Mouse (Mus musculus) kidney, embryonic 16.5 days (tissue): ENCODE data around the gene Rnf123. TPM values are rescaled to one million over a fixed set of nuclear protein-coding genes. Genes with fewer than 3 reads are reported as not detected.

ENCODE experiments used
- ATAC-seq: fragments of 200-750 bp; cut with Nextera tagmentation; 2 replicates; pipeline ENCODE4 v1.8.0; 2017; ENCODE audit warnings: moderate TSS enrichment; ENCODE audit not compliant: low FRiP score, low TSS enrichment
- H3K27ac ChIP-seq: fragments of 300-500 bp; sonication (generic); 2 replicates; pipeline ENCODE4 v1.5.1; 2014; ENCODE audit warnings: low read length
- H3K27me3 ChIP-seq: fragments of 300-500 bp; sonication (generic); 2 replicates; pipeline ENCODE4 v1.6.1; 2014; ENCODE audit warnings: low read length, control low read depth, mixed read lengths; ENCODE audit not compliant: insufficient read depth
- H3K36me3 ChIP-seq: fragments of 300-500 bp; sonication (generic); 2 replicates; pipeline ENCODE4 v1.6.1; 2014; ENCODE audit warnings: low read length, control low read depth, mixed read lengths; ENCODE audit not compliant: insufficient read depth
- H3K4me1 ChIP-seq: fragments of 300-500 bp; sonication (generic); 2 replicates; pipeline ENCODE4 v1.6.1; 2014; ENCODE audit warnings: low read length, control low read depth, mixed read lengths; ENCODE audit not compliant: insufficient read depth
- H3K4me2 ChIP-seq: fragments of 300-500 bp; sonication (generic); replicated peaks from 2 replicates; pipeline ENCODE4 v1.6.1; 2014; ENCODE audit warnings: low read depth, low read length
- H3K4me3 ChIP-seq: fragments of 300-500 bp; sonication (generic); 2 replicates; pipeline ENCODE4 v1.5.1; 2014; ENCODE audit warnings: mild to moderate bottlenecking, low read length
- H3K9ac ChIP-seq: fragments of 300-500 bp; sonication (generic); replicated peaks from 2 replicates; pipeline ENCODE4 v1.6.1; 2014; ENCODE audit warnings: low read length
- H3K9me3 ChIP-seq: fragments of 300-500 bp; sonication (generic); 2 replicates; pipeline ENCODE4 v1.6.1; 2016; ENCODE audit warnings: low read length, control low read depth
- WGBS: fragments of 180-500 bp; shearing (Covaris S2); extraction: QIAGEN DNeasy Blood & Tissue Kit; methylation state at CpG from one replicate; pipeline ENCODE4 v1.1.7; 2014; 5-methylcytosine and 5-hydroxymethylcytosine counted together
- polyA plus RNA-seq: library from polyadenylated mRNA; unstranded; fragments of >200 nt; fragmentation: Nextera tagmentation; extraction: Ambion mirVana; gene quantifications from 2 replicates; pipeline ENCODE4 v1.2.1, GENCODE M21; 2015

Gene Rnf123
- polyA plus RNA-seq, 1 experiment from 2014 or later = 37.2 TPM

DNA sequence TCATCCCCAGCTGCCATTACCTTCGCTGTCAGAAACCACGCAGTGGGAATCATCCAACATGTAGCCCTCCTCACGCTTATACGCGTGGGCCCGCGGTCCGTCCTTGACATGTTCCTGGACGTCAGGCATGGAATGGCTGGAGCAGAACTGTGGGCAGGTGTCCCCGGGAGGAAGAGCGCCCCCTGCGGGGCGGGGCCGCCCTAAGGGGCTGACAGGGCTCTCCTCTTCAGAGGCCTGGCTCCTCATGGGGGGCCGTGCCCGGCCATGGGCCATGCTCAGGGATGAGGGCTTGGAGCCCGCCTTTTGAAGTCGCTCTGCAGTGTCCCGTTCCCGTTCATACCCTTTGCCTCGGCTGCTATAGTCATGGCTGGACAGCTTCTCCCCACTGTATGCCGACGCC, 22.9 kb upstream of the Rnf123 start:
- H3K4me2 ChIP-seq = no peak overlapping the region
- no peak overlapping the region for H3K9ac ChIP-seq
- H3K9me3 ChIP-seq = no peaks in the 10 kb centered on the region
- H3K4me1 ChIP-seq = peaks cover 37% of the 10 kb centered on the region
- no peaks in the 10 kb centered on the region for H3K27me3 ChIP-seq
- ATAC-seq = no peak
- peak overlapping the region; percentile 75; the same call in 1 of the 2 replicates for H3K27ac ChIP-seq
- no peak overlapping the region for H3K4me3 ChIP-seq
- no peaks in the 10 kb centered on the region for H3K36me3 ChIP-seq
- WGBS = 90% methylated on average over 23 of the region's 23 CpGs

DNA sequence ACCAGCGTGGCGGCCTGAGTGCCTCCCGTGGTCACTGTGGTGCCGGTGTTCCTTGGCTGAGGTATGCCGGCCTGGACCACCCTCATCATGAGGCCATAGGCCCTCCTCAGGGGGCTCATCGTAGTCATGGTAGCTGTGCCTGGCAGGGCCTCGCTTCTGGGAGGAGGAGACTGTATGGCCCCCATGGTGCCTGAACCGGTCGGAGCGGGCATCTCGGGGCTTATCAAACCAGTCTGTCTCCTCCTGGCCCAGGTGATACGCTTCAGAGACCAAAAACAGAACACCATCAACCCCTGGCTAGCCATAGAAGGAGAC, 22.4 kb upstream of the Rnf123 start:
- Histone ChIP-seq H3K9ac (peak overlapping the region; percentile 49; the same call in 1 of the 2 replicates), H3K27me3 (no peaks in the 10 kb centered on the region)

DNA sequence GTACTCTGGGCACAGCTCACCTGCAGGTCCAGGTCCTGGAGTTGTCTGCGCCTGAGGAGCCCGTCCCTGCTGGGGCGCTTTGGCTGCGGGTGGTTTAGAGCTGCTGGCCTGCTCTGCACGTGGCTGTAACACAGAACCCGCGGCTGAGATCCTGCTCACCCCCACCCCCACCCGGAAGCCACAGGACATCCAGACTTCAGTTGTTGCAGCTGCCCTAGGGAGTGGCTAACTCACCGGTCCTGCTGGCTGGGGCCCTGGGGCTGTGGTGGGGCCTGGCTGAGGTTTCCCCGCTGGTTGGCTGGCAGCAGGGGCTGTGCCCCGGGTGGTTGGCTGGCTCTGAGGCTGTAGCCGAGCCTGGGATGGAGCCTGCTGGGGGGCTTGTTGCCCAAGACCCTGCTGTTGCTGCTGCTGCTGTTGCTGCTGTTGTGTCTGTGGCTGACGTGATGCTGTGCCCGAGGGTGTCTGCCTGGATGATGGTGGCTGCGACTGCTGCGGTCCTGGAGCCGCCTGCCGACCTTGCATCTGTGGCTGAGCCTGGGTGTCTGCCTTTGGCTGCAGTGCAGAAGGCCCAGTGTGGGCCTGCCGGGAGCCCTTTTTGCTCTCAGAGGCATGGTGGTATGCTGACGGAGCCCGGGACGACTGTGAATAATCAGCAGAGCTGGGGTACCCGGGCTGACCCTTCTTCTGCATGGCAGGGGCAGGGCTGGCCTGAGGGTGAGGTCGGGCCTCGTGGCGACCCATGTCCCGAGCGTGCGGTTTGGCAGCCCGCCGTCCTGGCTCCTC, 21.8 kb upstream of the Rnf123 start:
- no peaks in the 10 kb centered on the region for H3K36me3 ChIP-seq
- H3K9me3 ChIP-seq = no peaks in the 10 kb centered on the region
- H3K27me3 ChIP-seq = no peaks in the 10 kb centered on the region
- H3K4me1 ChIP-seq = peaks cover 26% of the 10 kb centered on the region
- H3K9ac ChIP-seq = peak overlapping the region; percentile 49
- H3K4me2 ChIP-seq = peak overlapping the region; percentile 1
- H3K4me3 ChIP-seq = no peak overlapping the region; the same call in 1 of the 2 replicates
- ATAC-seq = peak; percentile 62
- H3K27ac ChIP-seq = peak overlapping the region; percentile 75
- 43% methylated on average over 31 of the region's 31 CpGs for WGBS

More for the DNA sequence above, 22.4 kb upstream of the Rnf123 start:
- peak; percentile 36; the same call in 1 of the 2 replicates for ATAC-seq
- no peak overlapping the region for H3K4me3 ChIP-seq
- 81% methylated on average over 12 of the region's 12 CpGs for WGBS
- H3K36me3 ChIP-seq = no peaks in the 10 kb centered on the region
- H3K9me3 ChIP-seq = no peaks in the 10 kb centered on the region
- peak overlapping the region; percentile 75 for H3K27ac ChIP-seq
- H3K4me1 ChIP-seq = peaks cover 31% of the 10 kb centered on the region
- no peak overlapping the region for H3K4me2 ChIP-seq

DNA sequence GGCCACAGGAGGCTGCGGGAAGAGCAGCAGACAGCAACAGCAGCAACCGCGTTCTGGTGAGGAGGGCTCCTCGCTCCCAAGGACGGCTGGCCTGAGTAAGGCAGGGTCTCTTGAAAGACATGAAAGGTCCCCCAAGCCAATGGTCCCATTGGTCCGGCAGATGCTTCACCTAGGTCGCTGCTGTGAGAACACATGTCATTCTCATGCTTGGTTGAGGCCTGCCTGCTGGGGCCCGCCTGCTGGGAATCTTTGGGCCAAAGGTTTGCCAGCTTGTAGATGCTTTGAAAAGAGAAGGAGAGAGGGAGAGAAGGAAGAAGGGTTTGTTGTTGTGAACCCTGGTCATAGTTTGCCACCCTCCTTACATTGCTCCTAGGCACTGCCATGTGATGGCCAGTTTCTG, 16.5 kb upstream of the Rnf123 start:
- H3K4me1 ChIP-seq = peaks cover 14% of the 10 kb centered on the region; the same call in 1 of the 2 replicates
- 82% methylated on average over 8 of the region's 8 CpGs for WGBS
- H3K9me3 ChIP-seq = no peaks in the 10 kb centered on the region
- no peak overlapping the region for H3K27ac ChIP-seq
- H3K27me3 ChIP-seq = no peaks in the 10 kb centered on the region
- H3K36me3 ChIP-seq = no peaks in the 10 kb centered on the region
- H3K9ac ChIP-seq = no peak overlapping the region
- no peak overlapping the region for H3K4me3 ChIP-seq
- no peak for ATAC-seq
- H3K4me2 ChIP-seq = no peak overlapping the region

DNA sequence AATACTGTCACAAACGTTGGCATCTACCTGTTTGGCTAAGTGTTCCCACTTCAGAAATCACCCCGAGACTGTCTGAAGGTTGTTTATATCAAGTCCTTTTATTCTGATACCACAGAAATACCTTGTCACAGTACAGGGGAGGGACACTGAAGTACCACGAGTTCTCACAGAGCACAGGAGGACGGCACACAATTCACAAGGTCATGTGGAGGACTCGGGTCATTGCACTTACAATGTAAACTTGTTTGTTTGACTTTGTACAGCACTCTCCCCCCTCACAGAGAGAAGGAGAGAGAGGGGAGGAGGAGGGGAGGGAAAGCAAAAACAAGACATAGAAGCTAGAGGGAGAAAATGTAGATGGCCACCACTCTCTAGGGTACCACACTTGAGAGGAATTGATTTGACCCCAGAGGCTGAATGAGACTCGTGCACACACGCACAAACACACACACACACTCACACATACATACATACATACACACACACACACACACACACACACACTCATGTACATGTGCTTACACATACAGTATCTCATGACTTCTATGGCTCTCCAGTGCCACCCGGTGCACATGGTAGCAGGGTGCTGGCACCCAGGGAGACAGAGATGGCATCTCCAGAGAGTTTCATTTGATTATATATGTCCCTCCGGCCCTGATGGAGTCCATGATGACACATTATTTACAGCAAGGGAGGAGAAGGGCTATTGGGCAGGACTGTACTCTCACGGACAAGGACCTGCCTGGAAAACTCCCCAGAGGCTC, 13.0 kb upstream of the Rnf123 start:
- H3K9ac ChIP-seq = no peak overlapping the region
- no peaks in the 10 kb centered on the region for H3K9me3 ChIP-seq
- no peak overlapping the region for H3K4me2 ChIP-seq
- 53% methylated on average over 10 of the region's 10 CpGs for WGBS
- peaks cover 16% of the 10 kb centered on the region for H3K36me3 ChIP-seq
- H3K27ac ChIP-seq = 0 out of 2 replicates have a peak overlapping the region, but pooled peaks have one; percentile 29
- H3K27me3 ChIP-seq = no peaks in the 10 kb centered on the region
- no peak overlapping the region for H3K4me3 ChIP-seq
- peaks cover 20% of the 10 kb centered on the region for H3K4me1 ChIP-seq
- ATAC-seq = no peak

DNA sequence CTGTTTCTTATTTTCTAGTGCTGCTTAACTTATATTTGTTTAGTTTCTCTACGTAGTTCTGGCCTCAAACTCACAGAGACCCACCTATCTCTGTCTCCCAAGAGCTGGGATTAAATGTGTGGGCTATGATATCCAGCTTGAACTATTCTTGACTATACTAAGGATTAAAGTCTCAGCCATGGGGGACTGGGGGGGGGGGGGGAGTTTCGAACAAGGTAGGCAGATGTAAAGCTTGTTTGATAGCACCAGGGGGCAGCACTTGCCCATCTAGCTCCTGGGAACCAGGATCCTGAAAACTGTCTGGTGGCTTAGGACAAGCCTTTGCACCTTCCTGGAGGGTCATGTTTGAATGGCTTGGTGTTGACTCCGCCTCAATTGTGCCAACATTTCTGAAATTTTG, 12.4 kb upstream of the Rnf123 start:
- Histone ChIP-seq H3K4me3 (peak overlapping the region; percentile 71), H3K27ac (0 out of 2 replicates have a peak overlapping the region, but pooled peaks have one; percentile 29), H3K9ac (peak overlapping the region; percentile 81; the same call in 1 of the 2 replicates), H3K4me1 (peaks cover 20% of the 10 kb centered on the region), H3K4me2 (peak overlapping the region; percentile 79), H3K36me3 (peaks cover 21% of the 10 kb centered on the region), H3K27me3 (no peaks in the 10 kb centered on the region), H3K9me3 (no peaks in the 10 kb centered on the region)
- ATAC-seq = no peak
- WGBS = 6% methylated on average over 3 of the region's 3 CpGs

DNA sequence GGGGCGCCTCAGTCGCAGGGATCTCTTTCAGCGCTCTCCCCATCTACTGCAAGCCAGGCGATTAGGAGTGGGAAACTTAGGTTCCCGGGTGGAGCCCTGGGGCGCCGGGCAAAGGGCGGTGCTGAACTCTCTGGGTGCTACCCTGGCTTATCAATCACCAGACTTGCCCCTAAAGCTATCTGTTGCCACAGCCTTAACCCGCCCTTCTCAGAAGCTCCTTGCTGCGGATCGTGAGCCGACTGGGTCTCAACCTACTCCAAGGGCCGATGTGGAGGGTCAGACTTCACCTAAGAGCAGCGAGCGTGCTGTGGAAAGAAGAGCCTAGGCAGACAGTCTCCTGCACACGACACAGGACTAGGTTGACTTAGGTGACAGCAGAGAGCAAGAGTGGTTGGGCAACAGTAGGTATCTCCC, 11.9 kb upstream of the Rnf123 start:
- Histone ChIP-seq H3K27me3 (no peaks in the 10 kb centered on the region), H3K4me2 (peak overlapping the region; percentile 79), H3K9me3 (no peaks in the 10 kb centered on the region), H3K9ac (peak overlapping the region; percentile 81), H3K4me3 (peak overlapping the region; percentile 71), H3K4me1 (peaks cover 20% of the 10 kb centered on the region), H3K36me3 (peaks cover 21% of the 10 kb centered on the region), H3K27ac (peak overlapping the region; percentile 43; the same call in 1 of the 2 replicates)
- WGBS = 0% methylated on average over 16 of the region's 16 CpGs
- ATAC-seq = peak; percentile 23

DNA sequence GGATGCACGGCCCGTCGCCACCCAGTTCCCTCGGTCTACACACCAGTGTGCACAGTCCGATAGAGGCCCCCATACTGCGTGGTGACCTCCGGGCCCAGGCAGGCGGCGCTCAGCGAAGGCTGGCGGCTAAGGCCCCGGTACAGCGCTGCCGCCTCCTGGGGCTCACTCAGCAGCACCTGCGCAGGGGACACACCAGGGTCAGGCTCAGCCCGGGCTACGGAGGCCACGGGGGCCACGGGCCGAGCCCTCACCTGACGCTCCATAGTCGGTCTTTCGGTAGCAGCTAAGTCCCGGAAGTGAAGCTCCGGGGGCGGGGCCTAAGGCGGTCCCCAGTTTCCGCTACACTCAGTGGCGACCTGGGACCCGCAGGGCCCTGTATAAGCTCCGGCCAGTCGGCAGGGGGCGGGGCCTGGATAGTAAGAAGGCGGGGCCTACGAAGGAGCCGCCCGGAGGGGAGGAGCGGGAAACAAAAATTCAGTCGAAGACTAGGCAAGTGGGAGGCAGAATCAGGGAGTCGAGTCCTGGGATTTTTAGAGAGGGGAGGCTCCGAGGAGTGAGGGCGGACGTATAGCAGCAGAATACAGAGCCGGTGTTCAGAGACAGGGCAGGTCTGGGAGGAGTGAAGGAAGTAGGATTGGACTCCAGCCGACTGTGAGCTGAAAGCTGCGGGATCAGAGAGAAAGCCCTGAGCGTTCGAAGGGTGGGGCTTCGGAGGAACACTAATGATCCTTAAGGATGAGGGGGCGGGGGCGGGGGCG, 11.2 kb upstream of the Rnf123 start, which contains the start of gene Apeh:
Gene Apeh, minus strand, starts transcription at position 423 of the 758 bp plus-strand sequence.
- peak within 1 kb of the TSS; percentile 81 for H3K9ac ChIP-seq
- H3K4me3 ChIP-seq = peak within 1 kb of the TSS; percentile 71
- peak; percentile 96 for ATAC-seq
- no peaks in the 10 kb centered on the region for H3K9me3 ChIP-seq
- H3K4me1 ChIP-seq = peaks cover 20% of the 10 kb centered on the region
- H3K27ac ChIP-seq = peak within 1 kb of the TSS; percentile 43; the same call in 1 of the 2 replicates
- under 1% methylated on average over 52 of the region's 52 CpGs for WGBS
- peaks cover 27% of the 10 kb centered on the region for H3K36me3 ChIP-seq
- peak within 1 kb of the TSS; percentile 79 for H3K4me2 ChIP-seq
- no peaks in the 10 kb centered on the region for H3K27me3 ChIP-seq

DNA sequence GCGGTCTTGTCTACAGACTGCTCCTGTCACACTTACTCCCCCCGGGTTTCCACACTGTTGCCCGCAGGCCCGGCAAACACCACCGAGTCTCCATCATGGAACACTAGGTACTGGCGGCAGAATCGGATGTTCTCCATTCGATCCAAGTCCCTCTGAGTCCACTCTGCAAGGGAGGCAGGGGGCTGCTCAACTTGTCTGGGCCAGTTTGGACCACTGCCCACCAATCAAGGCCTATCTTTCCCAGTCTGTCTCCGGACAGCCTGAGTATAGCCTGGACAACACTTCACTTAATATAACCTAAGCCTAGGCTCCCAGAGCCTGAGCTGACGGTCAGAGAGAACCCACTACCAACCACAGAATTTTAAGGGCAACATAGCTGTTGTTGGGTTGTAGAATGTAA, 10.4 kb upstream of the Rnf123 start:
- Histone ChIP-seq H3K27me3 (no peaks in the 10 kb centered on the region), H3K4me3 (peak overlapping the region; percentile 71), H3K4me1 (peaks cover 20% of the 10 kb centered on the region), H3K36me3 (peaks cover 33% of the 10 kb centered on the region), H3K9me3 (no peaks in the 10 kb centered on the region), H3K4me2 (peak overlapping the region; percentile 79), H3K27ac (peak overlapping the region; percentile 43; the same call in 1 of the 2 replicates), H3K9ac (peak overlapping the region; percentile 81)
- 57% methylated on average over 10 of the region's 10 CpGs for WGBS
- no peak for ATAC-seq
